Mouse (Mus musculus): ENCODE data around the gene Clec18a. TPM values are rescaled to one million over a fixed set of nuclear protein-coding genes. Genes with fewer than 3 reads are reported as not detected.
A peak's percentile ranks its signal among the peaks of the same experiment; 100 is the strongest.

The Clec18a gene
- polyA plus RNA-seq, 1 experiment from 2014 or later = 0.13 TPM

- Histone ChIP-seq H3K9me3 (no peaks in the 10 kb centered on the region), H3K36me3 (peaks cover 54% of the 10 kb centered on the region), H3K4me2 (replicated peaks) (no peak overlapping the region), H3K4me3 (replicated peaks) (no peak overlapping the region), H3K27ac (no peak overlapping the region), H3K27me3 (replicated peaks) (no peaks in the 10 kb centered on the region), H3K4me1 (replicated peaks) (peaks cover 21% of the 10 kb centered on the region), H3K9ac (no peak overlapping the region)
- no peak for ATAC-seq
- 94% methylated on average over 12 of the region's 12 CpGs for WGBS
Observed at GRCm38 (mm10) chr8:111053827-111054518, 38.3 kb downstream of the Clec18a start.

GRCm38 (mm10) chr8:111049106-111049505, 43.1 kb downstream of the Clec18a start:
- 94% methylated on average over 7 of the region's 7 CpGs for WGBS
- Histone ChIP-seq H3K4me2 (replicated peaks) (no peak overlapping the region), H3K36me3 (peaks cover 75% of the 10 kb centered on the region), H3K4me1 (replicated peaks) (no peaks in the 10 kb centered on the region), H3K27ac (no peak overlapping the region), H3K4me3 (replicated peaks) (no peak overlapping the region), H3K27me3 (replicated peaks) (no peaks in the 10 kb centered on the region), H3K9ac (no peak overlapping the region), H3K9me3 (no peaks in the 10 kb centered on the region)
- ATAC-seq = no peak

- Histone ChIP-seq H3K36me3 (peaks cover 72% of the 10 kb centered on the region), H3K4me3 (replicated peaks) (no peak overlapping the region), H3K9ac (no peak overlapping the region), H3K27me3 (replicated peaks) (no peaks in the 10 kb centered on the region), H3K4me1 (replicated peaks) (no peaks in the 10 kb centered on the region), H3K4me2 (replicated peaks) (no peak overlapping the region), H3K27ac (no peak overlapping the region), H3K9me3 (no peaks in the 10 kb centered on the region)
- no peak for ATAC-seq
- WGBS = 96% methylated on average over 2 of the region's 2 CpGs
Observed at GRCm38 (mm10) chr8:111048694-111049093, 43.5 kb downstream of the Clec18a start.

- ATAC-seq = no peak
- Histone ChIP-seq H3K9ac (no peak overlapping the region), H3K4me2 (replicated peaks) (no peak overlapping the region), H3K4me3 (replicated peaks) (no peak overlapping the region), H3K4me1 (replicated peaks) (no peaks in the 10 kb centered on the region), H3K27ac (no peak overlapping the region), H3K27me3 (replicated peaks) (no peaks in the 10 kb centered on the region), H3K36me3 (peaks cover 63% of the 10 kb centered on the region), H3K9me3 (no peaks in the 10 kb centered on the region)
- WGBS = 48% methylated on average over 2 of the region's 2 CpGs
Observed at GRCm38 (mm10) chr8:111044003-111044734, 48.1 kb downstream of the Clec18a start.

GRCm38 (mm10) chr8:111042546-111042945, 49.7 kb downstream of the Clec18a start:
- H3K4me1 ChIP-seq (replicated peaks) = no peaks in the 10 kb centered on the region
- no peak overlapping the region for H3K9ac ChIP-seq
- no peak overlapping the region for H3K4me3 ChIP-seq (replicated peaks)
- no peaks in the 10 kb centered on the region for H3K9me3 ChIP-seq
- H3K27me3 ChIP-seq (replicated peaks) = no peaks in the 10 kb centered on the region
- 95% methylated on average over 19 of the region's 19 CpGs for WGBS
- H3K4me2 ChIP-seq (replicated peaks) = no peak overlapping the region
- peaks cover 51% of the 10 kb centered on the region for H3K36me3 ChIP-seq
- H3K27ac ChIP-seq = no peak overlapping the region
- no peak for ATAC-seq

- ATAC-seq = no peak
- H3K4me2 ChIP-seq (replicated peaks) = no peak overlapping the region
- H3K9me3 ChIP-seq = no peaks in the 10 kb centered on the region
- no peak overlapping the region for H3K9ac ChIP-seq
- H3K4me1 ChIP-seq (replicated peaks) = peaks cover 11% of the 10 kb centered on the region
- WGBS = 94% methylated on average over 15 of the region's 15 CpGs
- no peak overlapping the region for H3K27ac ChIP-seq
- H3K27me3 ChIP-seq (replicated peaks) = no peaks in the 10 kb centered on the region
- peaks cover 14% of the 10 kb centered on the region for H3K36me3 ChIP-seq
- H3K4me3 ChIP-seq (replicated peaks) = no peak overlapping the region
Observed at GRCm38 (mm10) chr8:111036591-111036990, 55.6 kb downstream of the Clec18a start.

GRCm38 (mm10) chr8:111034276-111034675, 58.0 kb downstream of the Clec18a start:
- peak; percentile 7; the same call in 1 of the 2 replicates for ATAC-seq
- no peaks in the 10 kb centered on the region for H3K27me3 ChIP-seq (replicated peaks)
- peaks cover 8% of the 10 kb centered on the region; the same call in 1 of the 2 replicates for H3K36me3 ChIP-seq
- peak overlapping the region; percentile 73 for H3K4me3 ChIP-seq (replicated peaks)
- WGBS = 19% methylated on average over 12 of the region's 12 CpGs
- peak overlapping the region; percentile 56 for H3K4me2 ChIP-seq (replicated peaks)
- peak overlapping the region; percentile 66 for H3K27ac ChIP-seq
- H3K4me1 ChIP-seq (replicated peaks) = peaks cover 11% of the 10 kb centered on the region
- H3K9ac ChIP-seq = peak overlapping the region; percentile 79
- H3K9me3 ChIP-seq = no peaks in the 10 kb centered on the region

- H3K4me2 ChIP-seq (replicated peaks) = peak overlapping the region; percentile 56
- H3K4me3 ChIP-seq (replicated peaks) = peak overlapping the region; percentile 73
- WGBS = 6% methylated on average over 37 of the region's 37 CpGs
- peaks cover 8% of the 10 kb centered on the region; the same call in 1 of the 2 replicates for H3K36me3 ChIP-seq
- peak; percentile 100 for ATAC-seq
- peaks cover 11% of the 10 kb centered on the region for H3K4me1 ChIP-seq (replicated peaks)
- no peaks in the 10 kb centered on the region for H3K9me3 ChIP-seq
- H3K27me3 ChIP-seq (replicated peaks) = no peaks in the 10 kb centered on the region
- peak overlapping the region; percentile 79 for H3K9ac ChIP-seq
- peak overlapping the region; percentile 66 for H3K27ac ChIP-seq
Observed at GRCm38 (mm10) chr8:111033482-111034215, 58.6 kb downstream of the Clec18a start.

GRCm38 (mm10) chr8:111032916-111033315, 59.3 kb downstream of the Clec18a start, which contains the start of gene Aars:
Gene Aars (plus strand): TSS chr8:111033144.
- Histone ChIP-seq H3K4me3 (replicated peaks) (peak within 1 kb of the TSS; percentile 73), H3K27ac (peak within 1 kb of the TSS; percentile 66), H3K4me1 (replicated peaks) (peaks cover 13% of the 10 kb centered on the region), H3K9ac (peak within 1 kb of the TSS; percentile 79), H3K36me3 (peaks cover 8% of the 10 kb centered on the region; the same call in 1 of the 2 replicates), H3K4me2 (replicated peaks) (peak within 1 kb of the TSS; percentile 56), H3K9me3 (no peaks in the 10 kb centered on the region), H3K27me3 (replicated peaks) (no peaks in the 10 kb centered on the region)
- WGBS = 94% methylated on average over 7 of the region's 7 CpGs
- ATAC-seq = no peak

- peaks cover 13% of the 10 kb centered on the region for H3K4me1 ChIP-seq (replicated peaks)
- H3K4me3 ChIP-seq (replicated peaks) = no peak within 1 kb of the TSS
- no peak within 1 kb of the TSS for H3K27ac ChIP-seq
- no peak within 1 kb of the TSS for H3K4me2 ChIP-seq (replicated peaks)
- H3K9ac ChIP-seq = no peak within 1 kb of the TSS
- no peak for ATAC-seq
- H3K36me3 ChIP-seq = no peaks in the 10 kb centered on the region
- H3K27me3 ChIP-seq (replicated peaks) = no peaks in the 10 kb centered on the region
- H3K9me3 ChIP-seq = no peaks in the 10 kb centered on the region
- WGBS = 95% methylated on average over 19 of the region's 19 CpGs
Observed at GRCm38 (mm10) chr8:111031572-111031971, 60.7 kb downstream of the Clec18a start, which contains the start of gene Ddx19b. Gene Ddx19b (minus strand): TSS chr8:111031751.

GRCm38 (mm10) chr8:111030045-111030444, 62.2 kb downstream of the Clec18a start:
- Histone ChIP-seq H3K9me3 (no peaks in the 10 kb centered on the region), H3K36me3 (no peaks in the 10 kb centered on the region), H3K27me3 (replicated peaks) (no peaks in the 10 kb centered on the region), H3K9ac (no peak overlapping the region), H3K4me1 (replicated peaks) (peaks cover 7% of the 10 kb centered on the region; the same call in 1 of the 2 replicates), H3K27ac (no peak overlapping the region), H3K4me2 (replicated peaks) (no peak overlapping the region), H3K4me3 (replicated peaks) (no peak overlapping the region)
- WGBS = 72% methylated on average over 6 of the region's 6 CpGs
- ATAC-seq = no peak

GRCm38 (mm10) chr8:111029589-111029988, 62.6 kb downstream of the Clec18a start:
- H3K4me2 ChIP-seq (replicated peaks) = no peak overlapping the region
- WGBS = 54% methylated on average over 4 of the region's 4 CpGs
- H3K36me3 ChIP-seq = no peaks in the 10 kb centered on the region
- no peak overlapping the region for H3K9ac ChIP-seq
- H3K9me3 ChIP-seq = no peaks in the 10 kb centered on the region
- ATAC-seq = no peak
- H3K27me3 ChIP-seq (replicated peaks) = no peaks in the 10 kb centered on the region
- H3K4me1 ChIP-seq (replicated peaks) = peaks cover 4% of the 10 kb centered on the region; the same call in 1 of the 2 replicates
- no peak overlapping the region for H3K27ac ChIP-seq
- H3K4me3 ChIP-seq (replicated peaks) = no peak overlapping the region
